Mouse (Mus musculus) heart, postnatal 0 days (tissue): ENCODE measurements around the gene Sclt1.

Source experiments
- CTCF ChIP-seq: IDR thresholded peaks from 2 replicates; pipeline ENCODE4 v1.5.1; 2016; ENCODE audit warnings: antibody characterized with exemption, control low read depth, low read depth
- EP300 ChIP-seq: IDR thresholded peaks from 2 replicates; pipeline ENCODE4 v1.6.1; 2016; ENCODE audit warnings: antibody characterized with exemption, low read depth

DNA sequence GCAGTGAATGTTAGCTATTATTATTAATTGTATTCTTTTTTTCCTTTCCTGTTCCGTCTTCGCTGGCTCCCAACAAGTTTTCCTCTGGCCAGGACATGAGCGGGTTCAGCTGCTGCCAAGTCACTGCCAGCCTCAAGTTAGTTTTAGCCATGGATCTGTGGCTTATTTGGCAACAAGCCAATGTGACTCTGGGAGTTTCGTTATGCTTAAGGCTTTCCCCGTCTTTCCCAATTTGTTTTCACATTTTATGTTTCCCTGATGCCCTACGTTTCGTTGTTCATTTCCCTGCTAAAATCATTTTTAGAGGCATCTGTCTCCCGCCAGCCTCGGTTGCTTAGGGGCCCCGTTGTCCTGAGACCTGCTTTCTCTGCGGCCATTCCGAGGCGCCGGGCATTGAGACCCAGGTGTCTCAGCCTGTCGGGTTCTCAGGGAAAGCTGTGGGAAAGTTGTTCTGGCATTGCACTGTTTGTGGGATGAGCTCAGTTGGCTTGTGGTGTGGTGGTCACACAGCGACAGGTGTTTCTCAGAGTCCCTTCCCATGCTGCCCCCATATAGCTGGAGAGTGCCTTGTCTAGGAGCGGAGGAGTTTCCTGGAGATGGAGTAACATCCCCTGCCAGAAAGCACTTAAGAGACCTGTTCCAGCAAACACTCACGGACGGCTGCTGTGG, 152.9 kb downstream of the Sclt1 start:
- TF ChIP-seq EP300: no peak
- no peak for TF ChIP-seq CTCF
